Mouse (Mus musculus): ENCODE results near the gene Sncb. TPM values are rescaled to one million over a fixed set of nuclear protein-coding genes. Genes with fewer than 3 reads are reported as not detected.
"Not testable (repeated sequence)": the region's sequence is repeated elsewhere in the genome, so short reads cannot be mapped to it uniquely, and the experiment has no call there.

Gene Sncb
- polyA plus RNA-seq, 1 experiment: 0.63 TPM

GRCm38 (mm10) chr13:54792259-54793230, 26.1 kb upstream of the Sncb start:
- no peak overlapping the region for H3K27ac ChIP-seq (ENCODE audit: insufficient read depth, low read depth, low read length)
- TF ChIP-seq POLR2A (IDR thresholded peaks at IDR 0.05; ENCODE audit: low read depth, low read length): no peak
- peak; percentile 19; the same call in 1 of the 2 replicates for TF ChIP-seq CTCF (IDR thresholded peaks at IDR 0.05; ENCODE audit: extremely low read depth, insufficient read length, insufficient replicate concordance, low read depth, low read length)
- peaks cover 7% of the 10 kb centered on the region; the same call in 1 of the 2 replicates for H3K4me1 ChIP-seq (ENCODE audit: control insufficient read depth, insufficient read depth, insufficient read length, low read length)
- WGBS: 40% methylated on average over 21 of the region's 21 CpGs
- H3K27me3 ChIP-seq (ENCODE audit: control insufficient read depth, insufficient read depth, low read length): no peaks in the 10 kb centered on the region
- H3K36me3 ChIP-seq (ENCODE audit: control insufficient read depth, insufficient read depth, low read length): no peaks in the 10 kb centered on the region
- no peak overlapping the region for H3K4me3 ChIP-seq (ENCODE audit: low read depth, low read length)

GRCm38 (mm10) chr13:54789561-54790397, 23.4 kb upstream of the Sncb start:
- Histone ChIP-seq H3K27me3 (ENCODE audit: control insufficient read depth, insufficient read depth, low read length) (no peaks in the 10 kb centered on the region), H3K36me3 (ENCODE audit: control insufficient read depth, insufficient read depth, low read length) (no peaks in the 10 kb centered on the region), H3K4me1 (ENCODE audit: control insufficient read depth, insufficient read depth, insufficient read length, low read length) (peaks cover 7% of the 10 kb centered on the region; the same call in 1 of the 2 replicates), H3K27ac (ENCODE audit: insufficient read depth, low read depth, low read length) (peak overlapping the region; percentile 25; the same call in 1 of the 2 replicates), H3K4me3 (ENCODE audit: low read depth, low read length) (peak overlapping the region; percentile 69)
- no peak for TF ChIP-seq POLR2A (IDR thresholded peaks at IDR 0.05; ENCODE audit: low read depth, low read length)
- TF ChIP-seq CTCF (IDR thresholded peaks at IDR 0.05; ENCODE audit: extremely low read depth, insufficient read length, insufficient replicate concordance, low read depth, low read length): no peak
- 2% methylated on average over 38 of the region's 38 CpGs for WGBS

GRCm38 (mm10) chr13:54788740-54789560, 22.6 kb upstream of the Sncb start, which contains the start of gene Tspan17:
Gene Tspan17 (plus strand): TSS chr13:54789377.
- H3K36me3 ChIP-seq (ENCODE audit: control insufficient read depth, insufficient read depth, low read length): no peaks in the 10 kb centered on the region
- TF ChIP-seq CTCF (IDR thresholded peaks at IDR 0.05; ENCODE audit: extremely low read depth, insufficient read length, insufficient replicate concordance, low read depth, low read length): no peak
- peak; percentile 77; the same call in 1 of the 2 replicates for TF ChIP-seq POLR2A (IDR thresholded peaks at IDR 0.05; ENCODE audit: low read depth, low read length)
- H3K4me3 ChIP-seq (ENCODE audit: low read depth, low read length): peak within 1 kb of the TSS; percentile 69
- H3K27me3 ChIP-seq (ENCODE audit: control insufficient read depth, insufficient read depth, low read length): no peaks in the 10 kb centered on the region
- H3K27ac ChIP-seq (ENCODE audit: insufficient read depth, low read depth, low read length): peak within 1 kb of the TSS; percentile 25; the same call in 1 of the 2 replicates
- peaks cover 7% of the 10 kb centered on the region; the same call in 1 of the 2 replicates for H3K4me1 ChIP-seq (ENCODE audit: control insufficient read depth, insufficient read depth, insufficient read length, low read length)
- WGBS: 2% methylated on average over 49 of the region's 49 CpGs

GRCm38 (mm10) chr13:54787591-54787990, 21.2 kb upstream of the Sncb start:
- H3K4me1 ChIP-seq (ENCODE audit: control insufficient read depth, insufficient read depth, insufficient read length, low read length); H3K27ac ChIP-seq (ENCODE audit: insufficient read depth, low read depth, low read length); H3K36me3 ChIP-seq (ENCODE audit: control insufficient read depth, insufficient read depth, low read length); H3K27me3 ChIP-seq (ENCODE audit: control insufficient read depth, insufficient read depth, low read length); H3K4me3 ChIP-seq (ENCODE audit: low read depth, low read length): not testable (repeated sequence)
- WGBS: 10% methylated on average over 2 of the region's 2 CpGs

GRCm38 (mm10) chr13:54783698-54784097, 17.3 kb upstream of the Sncb start, which contains the start of gene Eif4e1b:
Gene Eif4e1b (plus strand): TSS chr13:54783998.
- no peaks in the 10 kb centered on the region for H3K27me3 ChIP-seq (ENCODE audit: control insufficient read depth, insufficient read depth, low read length)
- no peak within 1 kb of the TSS for H3K27ac ChIP-seq (ENCODE audit: insufficient read depth, low read depth, low read length)
- no peaks in the 10 kb centered on the region for H3K36me3 ChIP-seq (ENCODE audit: control insufficient read depth, insufficient read depth, low read length)
- WGBS: 84% methylated on average over 4 of the region's 4 CpGs
- peaks cover 4% of the 10 kb centered on the region; the same call in 1 of the 2 replicates for H3K4me1 ChIP-seq (ENCODE audit: control insufficient read depth, insufficient read depth, insufficient read length, low read length)
- no peak within 1 kb of the TSS for H3K4me3 ChIP-seq (ENCODE audit: low read depth, low read length)
- no peak for TF ChIP-seq CTCF (IDR thresholded peaks at IDR 0.05; ENCODE audit: extremely low read depth, insufficient read length, insufficient replicate concordance, low read depth, low read length)
- no peak for TF ChIP-seq POLR2A (IDR thresholded peaks at IDR 0.05; ENCODE audit: low read depth, low read length)

- Histone ChIP-seq H3K27ac (ENCODE audit: insufficient read depth, low read depth, low read length) (no peak overlapping the region), H3K27me3 (ENCODE audit: control insufficient read depth, insufficient read depth, low read length) (no peaks in the 10 kb centered on the region), H3K36me3 (ENCODE audit: control insufficient read depth, insufficient read depth, low read length) (no peaks in the 10 kb centered on the region), H3K4me1 (ENCODE audit: control insufficient read depth, insufficient read depth, insufficient read length, low read length) (no peaks in the 10 kb centered on the region; the same call in 1 of the 2 replicates), H3K4me3 (ENCODE audit: low read depth, low read length) (no peak overlapping the region)
- TF ChIP-seq CTCF (IDR thresholded peaks at IDR 0.05; ENCODE audit: extremely low read depth, insufficient read length, insufficient replicate concordance, low read depth, low read length): no peak
- no peak for TF ChIP-seq POLR2A (IDR thresholded peaks at IDR 0.05; ENCODE audit: low read depth, low read length)
- WGBS: 49% methylated on average over 2 of the region's 2 CpGs
Measured at GRCm38 (mm10) chr13:54783235-54783634, 16.8 kb upstream of the Sncb start.

Measured in small intestine, adult 2 months (tissue).